Mouse (Mus musculus) liver, postnatal 0 days (tissue): ENCODE measurements around the gene Bnip3. TPM values are rescaled to one million over a fixed set of nuclear protein-coding genes. Genes with fewer than 3 reads are reported as not detected.

ENCODE experiments used
- ATAC-seq: fragments of 200-750 bp; cut with Nextera tagmentation; 2 replicates; pipeline ENCODE4 v1.8.0; 2017; ENCODE audit warnings: mild to moderate bottlenecking, moderate library complexity
- DNase-seq: peaks from one replicate; pipeline ENCODE4 v3.0.0-alpha.2; 2016
- H3K27ac ChIP-seq: fragments of 300-500 bp; sonication (generic); 2 replicates; pipeline ENCODE4 v1.5.1; 2014; ENCODE audit warnings: antibody characterized with exemption, moderate library complexity, mild to moderate bottlenecking, low read depth
- H3K27me3 ChIP-seq: fragments of 300-500 bp; sonication (generic); 2 replicates; pipeline ENCODE4 v1.6.1; 2014; ENCODE audit warnings: low read length, control low read depth, mixed read lengths; ENCODE audit not compliant: insufficient read depth
- H3K36me3 ChIP-seq: fragments of 300-500 bp; sonication (generic); replicated peaks from 2 replicates; pipeline ENCODE4 v1.6.1; 2014; ENCODE audit warnings: mild to moderate bottlenecking, control low read depth, low read length, moderate library complexity, mixed read lengths; ENCODE audit not compliant: insufficient read depth
- H3K4me1 ChIP-seq: fragments of 300-500 bp; sonication (generic); 2 replicates; pipeline ENCODE4 v1.6.1; 2014; ENCODE audit warnings: antibody characterized with exemption, mild to moderate bottlenecking, control low read depth; ENCODE audit not compliant: insufficient read depth
- H3K4me2 ChIP-seq: fragments of 300-500 bp; sonication (generic); 2 replicates; pipeline ENCODE4 v1.6.1; 2014; ENCODE audit warnings: low read depth, mild to moderate bottlenecking, low read length, moderate library complexity, mixed read lengths
- H3K4me3 ChIP-seq: fragments of 300-500 bp; sonication (generic); 2 replicates; pipeline ENCODE4 v1.5.1; 2014; ENCODE audit warnings: low read depth, low read length
- H3K9ac ChIP-seq: fragments of 300-500 bp; sonication (generic); replicated peaks from 2 replicates; pipeline ENCODE4 v1.6.1; 2014; ENCODE audit warnings: mild to moderate bottlenecking, moderate library complexity
- H3K9me3 ChIP-seq: fragments of 300-500 bp; sonication (generic); 2 replicates; pipeline ENCODE4 v1.6.1; 2016; ENCODE audit warnings: mild to moderate bottlenecking, control low read depth, low read length, mixed read lengths
- CTCF ChIP-seq: sonication (generic); IDR thresholded peaks from 2 replicates; pipeline ENCODE4 v1.5.1; 2016; ENCODE audit warnings: antibody characterized with exemption, low read depth
- EP300 ChIP-seq: IDR thresholded peaks from 2 replicates; pipeline ENCODE4 v1.6.1; 2016; ENCODE audit warnings: antibody characterized with exemption, low read depth, mild to moderate bottlenecking
- WGBS: fragments of 180-500 bp; shearing (Covaris S2); extraction: QIAGEN DNeasy Blood & Tissue Kit; methylation state at CpG from one replicate; pipeline ENCODE4 v1.1.7; 2014; ENCODE audit not compliant: insufficient replicate concordance; 5-methylcytosine and 5-hydroxymethylcytosine counted together
- polyA plus RNA-seq: library from polyadenylated mRNA; unstranded; fragments of >200 nt; fragmentation: Nextera tagmentation; extraction: Ambion mirVana; gene quantifications from 2 replicates; pipeline ENCODE4 v1.2.1, GENCODE M21; 2015

Gene Bnip3
- polyA plus RNA-seq, 1 experiment from 2014 or later, result 190 TPM

- H3K27ac ChIP-seq, result peak overlapping the region; percentile 98
- H3K4me2 ChIP-seq, result peak overlapping the region; percentile 98
- no peaks in the 10 kb centered on the region for H3K27me3 ChIP-seq
- peaks cover 46% of the 10 kb centered on the region for H3K4me1 ChIP-seq
- DNase-seq, result no peak
- H3K36me3 ChIP-seq, result peaks cover 9% of the 10 kb centered on the region; the same call in 1 of the 2 replicates
- WGBS, result 39% methylated on average over 8 of the region's 8 CpGs
- ATAC-seq, result no peak
- TF ChIP-seq EP300 (no peak), CTCF (no peak)
- no peaks in the 10 kb centered on the region for H3K9me3 ChIP-seq
- H3K9ac ChIP-seq, result peak overlapping the region; percentile 99
- peak overlapping the region; percentile 99 for H3K4me3 ChIP-seq
These were observed 64.2 kb downstream of the Bnip3 start for GRCm38 (mm10) chr7:138845111-138845510.

- Histone ChIP-seq H3K4me1 (peaks cover 39% of the 10 kb centered on the region), H3K4me2 (no peak overlapping the region; the same call in 1 of the 2 replicates), H3K9me3 (no peaks in the 10 kb centered on the region), H3K27ac (no peak overlapping the region; the same call in 1 of the 2 replicates), H3K4me3 (no peak overlapping the region), H3K36me3 (0 out of 2 replicates have a peak, but pooled peaks cover 4% of the 10 kb centered on the region), H3K9ac (no peak overlapping the region), H3K27me3 (no peaks in the 10 kb centered on the region)
- DNase-seq, result no peak
- 50% methylated on average over 4 of the region's 4 CpGs for WGBS
- no peak for ATAC-seq
- TF ChIP-seq CTCF, result no peak
- TF ChIP-seq EP300, result no peak
These were observed 65.9 kb downstream of the Bnip3 start for GRCm38 (mm10) chr7:138843421-138843820.

GRCm38 (mm10) chr7:138841436-138842151, 67.7 kb downstream of the Bnip3 start:
- H3K36me3 ChIP-seq, result 0 out of 2 replicates have a peak, but pooled peaks cover 5% of the 10 kb centered on the region
- no peak overlapping the region for H3K4me3 ChIP-seq
- no peak overlapping the region for H3K9ac ChIP-seq
- 73% methylated on average over 3 of the region's 3 CpGs for WGBS
- ATAC-seq, result no peak
- no peak overlapping the region for H3K4me2 ChIP-seq
- peaks cover 25% of the 10 kb centered on the region for H3K4me1 ChIP-seq
- no peak for DNase-seq
- H3K9me3 ChIP-seq, result no peaks in the 10 kb centered on the region
- H3K27ac ChIP-seq, result no peak overlapping the region
- peak; percentile 12; the same call in 1 of the 2 replicates for TF ChIP-seq CTCF
- TF ChIP-seq EP300, result no peak
- no peaks in the 10 kb centered on the region for H3K27me3 ChIP-seq

Other genes with a start within 250 kb of the Bnip3 start
- 17.2 and 18.9 TPM in 2 replicates for gene Ppp2r2d, start 63.4 kb downstream of the Bnip3 start, polyA plus RNA-seq
- gene Mapk1ip1, start 63.2 kb downstream of the Bnip3 start, polyA plus RNA-seq, result 5.2 and 5.5 TPM in 2 replicates
- not detected in 2 replicates for gene Jakmip3, start 31.2 kb upstream of the Bnip3 start, polyA plus RNA-seq
- 0.04 TPM in 1 of 2 replicates, not detected in the other for gene Dpysl4, start 176.5 kb upstream of the Bnip3 start, polyA plus RNA-seq